Mouse (Mus musculus): ENCODE data around the gene Pax1. TPM values are rescaled to one million over a fixed set of nuclear protein-coding genes. Genes with fewer than 3 reads are reported as not detected.

The Pax1 gene
- not detected in 2 replicates for polyA plus RNA-seq (2015; fragmentation: Nextera tagmentation; extraction: Ambion mirVana)

DNA sequence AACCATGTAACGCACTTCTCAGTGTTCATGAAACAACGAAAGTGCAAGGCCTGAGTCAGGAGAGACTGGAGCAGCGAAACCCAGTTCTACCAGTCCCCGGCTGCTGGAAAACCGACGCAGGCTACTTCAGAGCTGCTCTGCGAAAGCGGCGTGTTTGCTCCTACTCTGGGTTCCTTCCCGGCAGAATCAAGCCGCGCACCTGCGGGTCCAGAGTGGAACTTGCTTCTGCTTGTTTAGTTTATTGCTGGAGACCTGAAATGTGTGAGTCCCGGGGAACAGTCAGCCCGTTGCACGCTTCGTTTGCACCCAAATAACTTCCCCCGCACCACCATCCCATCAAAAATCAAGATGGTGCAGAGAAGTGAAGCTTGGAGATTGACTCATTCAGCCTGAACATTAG is at the start of gene Pax1:
Gene Pax1 (plus strand): TSS at position 345 of the 400 bp plus-strand sequence.

Other genes with a start within 250 kb of the Pax1 start
- gene Nkx2-2, start 167.7 kb upstream of the Pax1 start, polyA plus RNA-seq (2015; fragmentation: Nextera tagmentation; extraction: Ambion mirVana) = not detected in 2 replicates

All from urinary bladder, postnatal 0 days (tissue).